Mouse (Mus musculus) hindbrain, postnatal 0 days (tissue): Measurements from ENCODE around the gene Phykpl. TPM values are rescaled to one million over a fixed set of nuclear protein-coding genes. Genes with fewer than 3 reads are reported as not detected.

Experiments
- ATAC-seq: fragments of 200-750 bp; cut with Nextera tagmentation; 2 replicates; pipeline ENCODE4 v1.8.0; 2017; ENCODE audit warnings: mild to moderate bottlenecking, moderate TSS enrichment, moderate library complexity
- DNase-seq: peaks from one replicate; pipeline ENCODE4 v3.0.0-alpha.2; 2015; ENCODE audit warnings: low spot score
- H3K27ac ChIP-seq: fragments of 300-500 bp; sonication (generic); 2 replicates; pipeline ENCODE4 v1.5.1; 2014; ENCODE audit warnings: mild to moderate bottlenecking
- H3K27me3 ChIP-seq: fragments of 300-500 bp; sonication (generic); 2 replicates; pipeline ENCODE4 v1.6.1; 2014; ENCODE audit warnings: low read length, mixed read lengths; ENCODE audit not compliant: insufficient read depth
- H3K36me3 ChIP-seq: fragments of 300-500 bp; sonication (generic); 2 replicates; pipeline ENCODE4 v1.6.1; 2014; ENCODE audit warnings: low read length, mixed read lengths; ENCODE audit not compliant: insufficient read depth
- H3K4me1 ChIP-seq: fragments of 300-500 bp; sonication (generic); 2 replicates; pipeline ENCODE4 v1.6.1; 2014; ENCODE audit warnings: antibody characterized with exemption, low read length, mixed read lengths; ENCODE audit not compliant: insufficient read depth
- H3K4me2 ChIP-seq: fragments of 300-500 bp; sonication (generic); 2 replicates; pipeline ENCODE4 v1.6.1; 2014; ENCODE audit warnings: low read depth, mild to moderate bottlenecking, low read length, moderate library complexity, mixed read lengths
- H3K4me3 ChIP-seq: fragments of 300-500 bp; sonication (generic); 2 replicates; pipeline ENCODE4 v1.5.1; 2014; ENCODE audit warnings: low read length
- H3K9ac ChIP-seq: fragments of 300-500 bp; sonication (generic); replicated peaks from 2 replicates; pipeline ENCODE4 v1.6.1; 2014; ENCODE audit warnings: mild to moderate bottlenecking, low read length, moderate library complexity, mixed read lengths
- H3K9me3 ChIP-seq: fragments of 300-500 bp; sonication (generic); 2 replicates; pipeline ENCODE4 v1.6.1; 2016; ENCODE audit warnings: low read length, mixed read lengths
- CTCF ChIP-seq: IDR thresholded peaks from 2 replicates; pipeline ENCODE4 v1.5.1; 2016; ENCODE audit warnings: antibody characterized with exemption, control low read depth, low read depth
- WGBS: fragments of 180-500 bp; shearing (Covaris S2); extraction: QIAGEN DNeasy Blood & Tissue Kit; methylation state at CpG from one replicate; pipeline ENCODE4 v1.1.7; 2014; 5-methylcytosine and 5-hydroxymethylcytosine counted together
- polyA plus RNA-seq: library from polyadenylated mRNA; unstranded; fragments of >200 nt; fragmentation: Nextera tagmentation; extraction: Ambion mirVana; gene quantifications from 2 replicates; pipeline ENCODE4 v1.2.1, GENCODE M21; 2015
- total RNA-seq: library from RNA; depleted of rRNA; stranded (reverse); fragments of >200 nt; gene quantifications from 2 replicates; pipeline ENCODE4 v1.2.3, GENCODE M21; 2014

Gene Phykpl
- total and polyA plus RNA-seq, 2 experiments from 2014 or later = 5.3 to 7.9 TPM

DNA sequence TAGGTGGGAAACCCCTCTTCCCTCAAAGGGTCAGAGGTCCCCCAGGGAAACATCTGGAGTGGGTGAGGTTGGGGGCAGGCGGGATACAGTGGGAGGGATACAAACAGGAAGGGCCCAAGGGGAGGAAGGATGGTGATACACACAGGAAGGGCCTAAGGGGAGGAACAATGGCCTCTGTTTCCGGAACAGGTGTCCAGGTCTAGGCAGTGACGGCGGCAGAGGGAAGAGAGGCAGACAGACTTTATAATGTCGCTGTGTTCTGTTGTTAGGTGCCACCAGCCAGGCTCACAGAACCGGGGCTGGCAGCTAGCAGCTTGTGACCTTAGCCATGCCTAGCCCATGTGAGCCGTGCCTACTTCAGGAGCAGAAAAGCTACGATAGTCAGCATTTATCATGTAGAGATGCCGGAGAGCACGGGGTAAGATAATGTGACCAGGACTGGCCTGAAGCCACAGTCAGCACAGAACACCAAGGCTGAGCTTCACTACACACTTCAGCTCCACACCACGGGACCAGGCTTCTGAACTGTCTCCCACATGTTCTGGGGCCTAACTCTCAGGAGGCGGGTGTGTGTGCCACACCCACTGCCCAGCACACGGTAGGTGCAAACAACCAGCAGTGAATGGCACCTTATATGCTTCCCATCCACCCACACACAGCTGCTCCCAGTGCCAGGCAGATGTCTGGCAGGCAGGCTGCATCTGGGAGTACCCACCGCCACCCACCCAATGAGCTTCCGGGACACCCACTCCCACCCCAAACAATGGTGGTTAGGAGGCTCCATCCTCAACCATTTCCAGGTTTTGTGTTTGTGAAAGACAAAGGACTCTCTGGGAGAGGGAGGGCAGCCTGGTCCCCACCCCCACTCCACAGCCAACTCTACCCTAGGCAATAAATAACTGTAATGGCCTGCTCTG is 62.5 kb downstream of the Phykpl start:
- 80% methylated on average over 15 of the region's 15 CpGs for WGBS
- peaks cover 4% of the 10 kb centered on the region; the same call in 1 of the 2 replicates for H3K4me1 ChIP-seq
- peaks cover 5% of the 10 kb centered on the region; the same call in 1 of the 2 replicates for H3K36me3 ChIP-seq
- H3K4me2 ChIP-seq = no peak overlapping the region
- DNase-seq = no peak
- H3K9me3 ChIP-seq = no peaks in the 10 kb centered on the region
- H3K27ac ChIP-seq = no peak overlapping the region
- no peak for ATAC-seq
- H3K9ac ChIP-seq = no peak overlapping the region
- H3K4me3 ChIP-seq = no peak overlapping the region
- H3K27me3 ChIP-seq = no peaks in the 10 kb centered on the region
- no peak for TF ChIP-seq CTCF

DNA sequence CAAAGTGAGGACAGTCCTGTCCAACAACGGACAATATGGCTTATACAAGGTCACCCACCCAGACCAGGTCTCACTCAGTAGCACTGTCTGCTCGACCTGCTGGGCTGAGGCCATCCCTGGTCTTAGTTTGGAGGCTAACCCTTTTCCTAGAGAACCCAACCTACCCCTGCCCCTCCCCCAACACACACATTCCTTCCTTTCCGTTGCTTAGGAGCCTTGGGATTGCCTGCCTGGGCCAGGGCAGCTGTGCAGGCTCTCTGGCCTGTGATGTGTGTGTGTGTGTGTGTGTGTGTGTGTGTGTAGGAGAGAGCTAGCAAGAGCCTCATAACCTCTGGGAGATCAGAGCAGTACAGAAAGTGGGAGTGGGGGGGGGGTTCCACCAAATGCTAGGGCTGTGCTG is 64.0 kb downstream of the Phykpl start:
- peaks cover 4% of the 10 kb centered on the region; the same call in 1 of the 2 replicates for H3K4me1 ChIP-seq
- peaks cover 2% of the 10 kb centered on the region; the same call in 1 of the 2 replicates for H3K36me3 ChIP-seq
- H3K27me3 ChIP-seq = no peaks in the 10 kb centered on the region
- ATAC-seq (no peak), DNase-seq (peak; percentile 31)
- no peak for TF ChIP-seq CTCF
- H3K27ac ChIP-seq = no peak overlapping the region
- H3K9me3 ChIP-seq = no peaks in the 10 kb centered on the region
- peak overlapping the region; percentile 85 for H3K4me2 ChIP-seq
- H3K4me3 ChIP-seq = no peak overlapping the region
- WGBS = 13% methylated on average over 3 of the region's 3 CpGs
- 0 out of 2 replicates have a peak overlapping the region, but pooled peaks have one; percentile 81 for H3K9ac ChIP-seq

DNA sequence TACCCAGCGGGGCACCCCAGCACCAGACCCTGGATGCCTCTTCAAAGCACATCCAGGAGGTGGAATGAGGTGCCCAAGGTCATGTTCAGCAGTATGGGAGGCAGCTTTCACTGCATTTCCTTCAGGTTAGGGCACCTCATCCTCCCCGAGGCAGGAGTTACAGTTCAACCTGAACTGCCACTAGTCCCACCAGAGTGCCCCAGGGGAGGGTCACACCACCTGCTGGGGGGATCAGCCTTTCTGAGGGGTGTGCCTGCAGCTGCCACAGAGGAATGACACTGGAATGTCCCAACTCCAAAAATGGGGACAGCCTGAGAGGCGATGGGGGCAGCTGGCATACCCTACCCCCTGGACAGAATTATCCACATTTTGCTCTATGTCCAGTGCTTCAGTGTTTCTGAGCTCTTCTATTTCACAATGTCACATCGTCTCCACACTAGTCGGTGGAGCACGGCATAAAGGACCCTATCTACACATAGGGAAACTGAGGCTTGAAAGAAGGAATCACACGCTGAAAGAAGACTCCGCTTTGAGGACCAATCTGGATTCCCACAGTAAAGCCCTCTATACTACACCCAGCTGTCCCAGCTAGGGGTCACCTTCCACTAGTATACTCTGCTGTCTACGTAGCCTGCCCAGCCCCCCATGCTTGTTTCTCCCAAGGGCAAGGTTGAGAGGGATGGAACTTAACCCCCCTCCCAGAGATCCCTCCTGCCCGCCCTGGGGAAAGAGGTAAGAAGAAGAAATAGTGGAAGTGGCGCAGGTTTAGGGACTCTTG is 64.7 kb downstream of the Phykpl start:
- peak overlapping the region; percentile 56; the same call in 1 of the 2 replicates for H3K27ac ChIP-seq
- H3K4me1 ChIP-seq = peaks cover 4% of the 10 kb centered on the region; the same call in 1 of the 2 replicates
- peak overlapping the region; percentile 85 for H3K4me2 ChIP-seq
- ATAC-seq = no peak
- no peak for TF ChIP-seq CTCF
- no peaks in the 10 kb centered on the region for H3K27me3 ChIP-seq
- H3K9ac ChIP-seq = peak overlapping the region; percentile 81; the same call in 1 of the 2 replicates
- H3K9me3 ChIP-seq = no peaks in the 10 kb centered on the region
- 28% methylated on average over 11 of the region's 11 CpGs for WGBS
- H3K4me3 ChIP-seq = peak overlapping the region; percentile 72
- no peak for DNase-seq
- H3K36me3 ChIP-seq = no peaks in the 10 kb centered on the region

GRCm38 (mm10) chr11:51649889-51650199 is 65.3 kb downstream of the Phykpl start:
- Histone ChIP-seq H3K36me3 (no peaks in the 10 kb centered on the region), H3K27me3 (no peaks in the 10 kb centered on the region), H3K4me3 (peak overlapping the region; percentile 72), H3K9me3 (no peaks in the 10 kb centered on the region), H3K9ac (peak overlapping the region; percentile 81), H3K4me1 (peaks cover 4% of the 10 kb centered on the region; the same call in 1 of the 2 replicates), H3K27ac (peak overlapping the region; percentile 56; the same call in 1 of the 2 replicates), H3K4me2 (peak overlapping the region; percentile 85)
- 1% methylated on average over 7 of the region's 7 CpGs for WGBS
- TF ChIP-seq CTCF = no peak
- peak; percentile 55 for DNase-seq
- ATAC-seq = no peak

DNA sequence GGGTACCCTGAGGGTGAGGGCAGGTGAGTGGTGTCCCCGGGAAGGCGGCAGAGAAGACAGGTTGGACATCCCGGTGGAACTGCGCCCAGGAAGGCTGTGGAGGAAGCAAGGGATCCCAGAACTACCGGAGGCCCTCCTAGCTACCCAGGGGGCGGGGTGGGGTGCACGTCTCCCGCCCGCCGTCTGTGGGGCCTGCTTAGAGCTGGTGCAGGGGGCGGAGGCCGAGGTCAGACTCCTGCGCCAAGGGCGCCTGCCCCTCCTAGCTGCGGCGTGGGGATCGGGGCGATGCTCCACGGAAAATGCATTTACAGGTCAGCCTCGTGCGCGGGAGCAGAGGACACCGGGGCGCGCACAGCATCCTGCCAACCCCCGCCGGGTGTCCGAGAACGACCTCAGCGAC is 65.7 kb downstream of the Phykpl start:
- ATAC-seq (peak; percentile 24; the same call in 1 of the 2 replicates), DNase-seq (no peak)
- Histone ChIP-seq H3K36me3 (no peaks in the 10 kb centered on the region), H3K9ac (peak overlapping the region; percentile 81), H3K4me1 (peaks cover 4% of the 10 kb centered on the region; the same call in 1 of the 2 replicates), H3K4me3 (peak overlapping the region; percentile 72), H3K9me3 (no peaks in the 10 kb centered on the region), H3K27me3 (no peaks in the 10 kb centered on the region), H3K4me2 (peak overlapping the region; percentile 85), H3K27ac (peak overlapping the region; percentile 56; the same call in 1 of the 2 replicates)
- WGBS = under 1% methylated on average over 28 of the region's 30 CpGs
- no peak for TF ChIP-seq CTCF

DNA sequence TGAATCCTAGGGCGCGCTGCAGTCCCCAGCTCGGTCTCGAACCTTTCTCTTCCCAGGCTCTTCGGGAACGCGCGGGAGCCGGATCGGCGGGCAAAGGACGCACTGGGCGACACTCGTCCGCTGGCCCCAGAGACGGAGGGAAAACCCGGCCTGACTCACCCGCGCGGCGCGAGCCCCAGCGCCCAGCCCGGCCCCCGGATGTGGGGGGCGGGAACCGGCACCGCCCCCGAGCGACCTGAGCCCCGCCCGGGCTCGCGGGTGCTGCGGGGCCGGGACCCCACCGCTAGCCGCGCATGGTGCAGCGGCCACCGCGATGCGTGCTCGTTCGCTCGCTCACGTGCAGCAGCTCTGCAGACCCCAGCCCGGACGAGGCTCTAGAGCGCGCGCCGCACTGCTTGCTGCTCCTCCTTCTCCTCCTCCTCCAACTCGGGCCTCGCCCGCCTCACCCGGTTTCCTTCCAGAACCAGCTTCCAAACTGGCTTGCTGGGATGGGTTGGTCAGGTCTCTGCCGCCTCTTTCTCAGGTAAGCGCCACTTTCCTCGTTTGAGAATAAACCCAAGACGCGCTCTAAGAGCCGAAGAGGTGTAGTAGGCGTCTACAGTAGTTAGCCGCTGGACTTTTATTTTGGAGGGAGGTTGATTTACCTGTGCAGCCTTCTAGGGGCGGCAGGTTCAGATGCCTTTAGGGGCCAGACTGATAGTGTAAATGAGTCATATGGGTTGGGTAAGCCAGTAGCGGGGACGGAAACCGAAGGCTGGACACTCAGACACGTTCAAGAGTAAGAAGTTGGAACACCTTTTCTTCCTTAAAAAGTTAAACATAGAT is 66.3 kb downstream of the Phykpl start, which contains the start of the genes N4bp3 and D930048N14Rik:
TSS of gene N4bp3 (minus strand) at position 152 of the 825 bp plus-strand sequence.
TSS of gene D930048N14Rik (plus strand) at position 264 of the 825 bp plus-strand sequence.
- ATAC-seq (peak; percentile 69), DNase-seq (peak; percentile 73)
- peak within 1 kb of the TSS; percentile 85 for H3K4me2 ChIP-seq
- WGBS = 2% methylated on average over 56 of the region's 70 CpGs
- TF ChIP-seq CTCF = no peak
- H3K36me3 ChIP-seq = no peaks in the 10 kb centered on the region
- H3K4me1 ChIP-seq = peaks cover 4% of the 10 kb centered on the region; the same call in 1 of the 2 replicates
- H3K9ac ChIP-seq = peak within 1 kb of the TSS; percentile 81
- H3K27ac ChIP-seq = peak within 1 kb of the TSS; percentile 56; the same call in 1 of the 2 replicates
- no peaks in the 10 kb centered on the region for H3K27me3 ChIP-seq
- H3K4me3 ChIP-seq = peak within 1 kb of the TSS; percentile 72
- no peaks in the 10 kb centered on the region for H3K9me3 ChIP-seq
